Mouse (Mus musculus): ENCODE measurements at regions not wholly inside any gene's neighbourhood (a gene's known extent, or its start where the extent isn't known, plus 50 kb on each side); places are given as distances from the start of the nearest gene placed in this dataset.

DNA sequence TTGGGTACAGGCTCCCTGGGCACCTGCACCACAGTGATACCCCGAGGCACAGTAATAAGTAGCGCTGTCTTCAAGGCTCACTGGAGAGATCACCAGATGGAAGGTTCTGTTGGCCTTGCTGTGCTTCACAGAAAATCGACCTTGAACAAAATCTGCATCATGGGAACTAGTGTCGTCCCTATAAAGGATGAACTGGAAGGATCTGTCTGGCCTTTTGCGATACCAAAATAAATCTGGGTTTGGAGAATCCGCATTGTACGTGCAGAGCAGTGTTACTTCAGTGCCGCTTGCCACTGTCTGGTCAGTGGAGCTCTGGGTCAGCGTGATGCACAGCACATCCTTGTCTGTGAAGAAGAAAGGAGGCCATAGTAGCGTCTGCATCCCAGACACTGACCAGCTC is 105.3 kb downstream of the Dad1 start:
- TF ChIP-seq CTCF (IDR thresholded peaks at IDR 0.05; ENCODE audit: insufficient read depth, low read length) (no peak), POLR2A (IDR thresholded peaks at IDR 0.05; ENCODE audit: borderline replicate concordance, extremely low read depth, low read depth, low read length) (no peak)
